Mouse (Mus musculus) E14TG2a.4 (cell line): ENCODE measurements around the gene Zfp987.
A peak's percentile ranks its signal among the peaks of the same experiment; 100 is the strongest.
"Not testable (repeated sequence)": the region's sequence is repeated elsewhere in the genome, so short reads cannot be mapped to it uniquely, and the experiment has no call there.

ENCODE experiments used
- H3K27me3 ChIP-seq: 2 replicates; pipeline ENCODE4 v1.6.1; 2014; ENCODE audit warnings: low read length, control low read depth; ENCODE audit not compliant: insufficient read depth
- H3K36me3 ChIP-seq: 2 replicates; pipeline ENCODE4 v1.6.1; 2014; ENCODE audit warnings: low read length, control low read depth; ENCODE audit not compliant: insufficient read depth
- H3K4me1 ChIP-seq: replicated peaks from 2 replicates; pipeline ENCODE4 v1.6.1; 2014; ENCODE audit warnings: low read depth, low read length, control low read depth
- H3K4me3 ChIP-seq: replicated peaks from 2 replicates; pipeline ENCODE4 v1.5.1; 2014; ENCODE audit warnings: mild to moderate bottlenecking, low read length
- H3K9me3 ChIP-seq: 2 replicates; pipeline ENCODE4 v1.6.1; 2014; ENCODE audit warnings: low read length, control low read depth
- CTCF ChIP-seq: conservative IDR thresholded peaks from 2 replicates; pipeline ENCODE4 v1.5.1; 2014; ENCODE audit warnings: low read length
- POU5F1 ChIP-seq: IDR thresholded peaks from 2 replicates; pipeline ENCODE4 v1.6.1; 2014; ENCODE audit warnings: low read length, borderline replicate concordance

Gene Zfp987

DNA sequence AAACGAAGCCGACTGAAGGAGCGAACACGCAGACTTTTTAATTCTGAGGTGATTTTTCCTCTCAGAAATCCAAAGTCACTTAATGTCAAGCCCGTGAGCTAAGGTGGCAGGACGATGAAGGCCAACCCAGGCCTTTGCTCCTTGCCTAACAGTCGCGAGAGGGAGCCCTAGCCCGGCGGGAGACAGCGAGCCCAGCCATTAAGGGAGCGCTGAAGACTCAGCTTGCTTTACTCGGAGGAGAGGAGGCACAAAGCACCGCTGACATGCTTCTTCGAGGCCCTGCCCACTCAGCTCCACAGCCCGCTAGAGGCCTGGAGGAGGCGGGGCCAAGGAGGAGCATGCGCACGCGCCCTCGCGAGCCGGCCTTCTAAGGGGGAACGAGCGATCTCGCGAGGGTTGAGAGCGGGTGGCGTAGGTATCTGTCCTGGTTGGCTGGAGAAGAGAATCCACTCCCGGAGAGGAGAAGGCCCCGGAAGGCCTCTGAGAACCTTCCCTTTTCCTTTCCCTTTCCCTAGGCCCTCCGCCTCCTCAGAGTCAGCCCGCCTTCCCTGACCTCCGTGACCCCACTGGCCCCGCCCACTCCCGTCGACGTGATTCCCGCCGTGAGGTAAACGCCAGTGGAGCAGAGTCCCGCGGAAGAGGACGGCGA lies 30.0 kb upstream of the Zfp987 start:
- H3K4me1 ChIP-seq, H3K27me3 ChIP-seq, H3K36me3 ChIP-seq: not testable (repeated sequence)
- 0 out of 2 replicates have a peak, but pooled peaks have one; percentile 4 for TF ChIP-seq CTCF
- H3K9me3 ChIP-seq, result peaks cover 58% of the 10 kb centered on the region
- H3K4me3 ChIP-seq, result peak overlapping the region; percentile 93

DNA sequence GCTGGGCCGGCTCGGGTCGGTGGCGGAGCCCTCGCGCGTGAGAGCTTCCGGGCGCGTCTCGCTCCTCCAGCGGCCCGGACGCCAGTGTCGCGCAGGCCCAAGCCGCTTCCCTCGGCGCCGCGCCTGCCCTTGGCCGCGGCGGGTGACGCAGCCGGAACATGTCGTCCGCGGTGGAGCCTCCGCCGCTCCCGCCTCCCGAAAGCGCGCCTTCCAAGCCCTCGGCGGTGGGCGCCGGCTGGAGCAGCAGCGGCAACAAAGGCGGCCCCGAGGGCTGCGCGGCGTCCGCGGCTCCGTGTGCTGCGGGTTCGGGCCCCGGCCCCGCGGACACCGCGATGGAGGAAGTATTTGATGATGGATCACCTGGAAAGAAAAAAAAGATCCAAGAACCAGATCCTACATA lies 29.5 kb upstream of the Zfp987 start:
- H3K36me3 ChIP-seq, H3K27me3 ChIP-seq, H3K4me1 ChIP-seq: not testable (repeated sequence)
- peak overlapping the region; percentile 93 for H3K4me3 ChIP-seq
- peaks cover 53% of the 10 kb centered on the region for H3K9me3 ChIP-seq

DNA sequence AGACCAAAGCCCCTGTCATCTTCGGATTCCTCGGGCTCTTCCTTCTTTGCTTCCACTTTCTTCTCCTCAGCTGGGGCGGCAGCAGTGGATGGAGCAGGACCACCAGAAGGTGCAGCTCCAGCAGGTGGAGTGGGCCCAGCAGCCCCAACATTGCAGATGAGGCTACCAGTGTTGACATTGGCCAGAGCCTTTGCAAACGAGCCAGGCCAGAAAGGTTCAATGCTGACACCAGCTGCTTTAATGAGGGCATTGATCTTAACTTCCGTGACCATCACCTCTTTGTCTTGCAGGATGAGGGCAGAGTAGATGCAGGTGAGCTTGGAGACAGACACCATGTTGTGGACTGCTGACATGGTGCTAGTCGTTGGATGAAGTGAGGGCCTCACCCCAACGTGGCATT lies 23.8 kb upstream of the Zfp987 start:
- not testable (repeated sequence) for H3K27me3 ChIP-seq

DNA sequence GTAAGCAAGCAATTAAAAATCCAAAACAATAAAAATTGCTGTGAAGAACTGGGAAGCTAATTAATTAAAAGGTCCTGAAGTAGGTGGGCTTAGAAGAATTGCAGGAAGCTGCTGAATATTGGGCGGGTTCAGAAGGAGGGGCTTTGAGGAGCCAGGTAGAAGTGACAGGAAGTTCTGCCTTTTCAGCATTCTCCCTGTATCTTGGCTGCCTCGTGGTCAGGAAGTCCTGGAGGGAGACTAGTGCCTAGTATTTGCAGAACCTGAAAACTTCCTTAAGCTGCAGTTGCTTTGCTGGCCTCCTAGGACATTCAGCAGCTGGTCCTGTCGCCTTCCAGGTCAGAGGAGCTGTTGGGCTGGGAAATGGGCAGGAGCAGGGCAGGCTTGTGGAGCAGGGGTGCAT lies 4.3 kb downstream of the Zfp987 start:
- not testable (repeated sequence) for H3K4me1 ChIP-seq, H3K27me3 ChIP-seq, H3K9me3 ChIP-seq, H3K36me3 ChIP-seq
- H3K4me3 ChIP-seq, result peak overlapping the region; percentile 57

More for the DNA sequence above, 23.8 kb upstream of the Zfp987 start:
- peaks cover 12% of the 10 kb centered on the region for H3K9me3 ChIP-seq
- not testable (repeated sequence) for H3K36me3 ChIP-seq, H3K4me3 ChIP-seq, H3K4me1 ChIP-seq

DNA sequence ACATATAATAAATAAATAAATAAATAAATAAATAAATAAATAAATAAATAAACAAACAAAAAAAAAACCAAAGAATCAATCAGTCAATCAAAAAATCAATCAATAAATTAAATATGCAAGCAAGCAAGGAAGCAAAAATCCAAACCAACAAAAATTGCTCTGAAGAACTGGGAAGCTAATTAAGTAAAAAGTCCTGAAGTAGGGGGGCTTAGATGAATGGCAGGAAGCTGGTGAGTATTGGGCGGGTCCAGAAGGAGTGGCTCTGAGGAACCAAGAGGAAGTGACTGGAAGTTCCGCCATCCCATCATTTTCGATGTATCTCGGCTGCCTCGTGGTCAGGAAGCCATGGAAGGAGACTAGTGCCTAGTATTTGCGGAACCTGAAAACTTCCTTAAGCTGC lies 59.4 kb downstream of the Zfp987 start, which contains the start of gene Zfp600:
Zfp600 (plus strand) TSS at position 301 of the 400 bp plus-strand sequence.
- H3K4me1 ChIP-seq, H3K27me3 ChIP-seq: not testable (repeated sequence)

DNA sequence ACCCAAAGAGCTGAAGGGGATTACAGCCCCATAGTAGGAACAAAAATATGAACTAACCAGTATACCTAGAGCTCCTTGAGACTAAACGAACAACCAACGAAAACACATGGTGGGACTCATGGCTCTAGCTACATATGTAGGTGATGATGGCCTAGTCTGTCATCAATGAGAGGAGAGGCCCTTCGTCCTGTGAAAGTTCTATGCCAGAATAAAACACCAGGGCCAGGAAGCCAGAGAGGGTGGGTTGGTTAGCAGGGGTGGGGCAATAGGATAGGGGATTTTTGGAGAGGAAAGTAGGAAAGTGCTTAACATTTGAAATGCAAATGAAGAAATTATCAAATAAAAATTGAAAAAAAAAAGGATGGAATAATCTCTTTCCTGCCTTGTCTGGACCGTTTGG lies 65.8 kb downstream of the Zfp987 start:
- H3K4me1 ChIP-seq, H3K27me3 ChIP-seq, H3K4me3 ChIP-seq: not testable (repeated sequence)
- H3K36me3 ChIP-seq, result peaks cover 14% of the 10 kb centered on the region
- peaks cover 14% of the 10 kb centered on the region for H3K9me3 ChIP-seq

More for the DNA sequence above, 59.4 kb downstream of the Zfp987 start, which contains the start of gene Zfp600:
- not testable (repeated sequence) for H3K9me3 ChIP-seq, H3K36me3 ChIP-seq
- peak within 1 kb of the TSS; percentile 49; the same call in 1 of the 2 replicates for H3K4me3 ChIP-seq

DNA sequence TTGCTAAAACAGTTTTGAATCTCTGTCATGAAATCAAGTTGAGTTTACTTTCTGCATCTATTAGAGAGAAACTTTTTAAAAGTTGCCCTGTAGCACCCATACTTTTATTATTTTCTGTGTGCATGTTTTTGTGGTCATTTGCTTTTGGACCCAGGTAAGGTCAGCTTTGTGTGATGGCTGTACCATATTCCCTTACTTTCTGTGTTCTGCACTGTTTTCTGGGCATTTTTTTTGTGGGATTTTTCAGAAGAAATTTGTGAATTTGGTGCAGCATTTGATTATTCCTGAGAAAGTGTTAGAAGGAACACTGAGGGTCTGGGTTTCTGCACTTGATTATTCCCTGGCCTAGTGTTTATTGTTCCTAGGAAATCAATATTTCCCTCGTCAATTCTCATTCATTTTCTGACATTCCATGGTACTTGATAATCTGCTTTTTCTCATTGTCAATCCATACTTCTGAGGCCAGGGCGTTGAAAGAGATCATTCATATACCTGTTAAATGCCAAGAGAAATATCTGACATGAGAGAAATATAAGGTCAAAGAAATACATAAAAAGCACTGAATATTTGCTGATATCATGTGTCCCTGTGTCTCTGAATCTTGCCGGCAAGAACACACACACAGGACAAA lies 70.2 kb downstream of the Zfp987 start:
- Histone ChIP-seq H3K9me3 (peaks cover 30% of the 10 kb centered on the region), H3K36me3 (peaks cover 21% of the 10 kb centered on the region)
- H3K4me1 ChIP-seq, H3K27me3 ChIP-seq, H3K4me3 ChIP-seq: not testable (repeated sequence)

DNA sequence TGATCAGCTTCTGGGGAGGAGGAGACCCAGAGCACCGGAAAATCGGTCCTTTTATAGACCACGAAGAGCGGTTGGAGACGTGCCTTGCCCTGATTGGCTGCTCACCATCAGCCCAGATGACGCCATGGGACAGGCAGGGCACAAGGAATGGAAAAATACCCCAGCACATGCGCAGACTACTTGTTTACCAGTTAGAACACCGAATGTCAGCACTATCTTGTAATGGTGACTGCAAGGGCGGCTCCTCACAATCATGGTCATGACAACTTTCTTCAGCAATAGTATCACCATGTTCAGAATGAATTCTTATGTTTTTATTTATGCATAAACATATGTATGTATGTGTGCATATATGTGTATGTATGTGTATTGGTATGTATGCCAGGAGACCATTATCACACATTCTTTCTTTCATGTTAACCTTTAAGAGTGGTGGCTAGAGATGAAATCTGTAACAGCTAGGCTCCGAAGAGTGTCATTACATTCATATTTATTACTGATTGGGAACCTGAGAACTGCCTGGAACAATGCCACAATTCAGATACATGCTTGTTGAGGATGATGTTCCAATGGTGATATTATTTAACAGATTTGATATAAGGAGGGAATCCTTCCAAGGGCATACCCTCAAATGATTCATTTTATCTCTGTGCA lies 70.9 kb downstream of the Zfp987 start:
- peaks cover 28% of the 10 kb centered on the region for H3K9me3 ChIP-seq
- not testable (repeated sequence) for H3K4me1 ChIP-seq, H3K4me3 ChIP-seq, H3K27me3 ChIP-seq
- peaks cover 21% of the 10 kb centered on the region for H3K36me3 ChIP-seq

DNA sequence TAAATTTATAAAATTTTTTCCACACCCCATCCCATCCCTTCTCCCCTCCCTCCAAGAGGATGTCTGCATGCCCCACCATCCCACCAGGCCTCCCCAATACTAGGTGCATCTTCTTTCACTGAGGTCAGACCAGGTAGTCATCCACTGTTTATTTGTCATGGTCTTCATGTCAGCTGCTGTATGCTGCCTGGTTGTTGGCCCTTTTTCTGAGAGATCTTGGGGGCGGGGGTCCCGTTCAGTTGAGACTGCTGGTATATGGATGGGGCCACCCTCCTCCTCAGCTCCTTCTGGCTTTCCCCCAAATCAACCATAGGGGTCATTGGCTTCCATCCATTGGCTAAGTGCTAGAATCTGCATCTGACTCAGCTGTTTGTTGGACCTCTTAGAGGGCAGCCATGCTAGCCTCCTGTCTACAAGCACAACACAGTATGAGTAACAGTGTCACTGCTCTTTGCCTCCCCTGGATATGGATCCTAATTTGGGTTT lies 71.7 kb downstream of the Zfp987 start:
- not testable (repeated sequence) for H3K4me1 ChIP-seq, H3K27me3 ChIP-seq, H3K4me3 ChIP-seq
- Histone ChIP-seq H3K36me3 (peaks cover 27% of the 10 kb centered on the region), H3K9me3 (peaks cover 34% of the 10 kb centered on the region)

DNA sequence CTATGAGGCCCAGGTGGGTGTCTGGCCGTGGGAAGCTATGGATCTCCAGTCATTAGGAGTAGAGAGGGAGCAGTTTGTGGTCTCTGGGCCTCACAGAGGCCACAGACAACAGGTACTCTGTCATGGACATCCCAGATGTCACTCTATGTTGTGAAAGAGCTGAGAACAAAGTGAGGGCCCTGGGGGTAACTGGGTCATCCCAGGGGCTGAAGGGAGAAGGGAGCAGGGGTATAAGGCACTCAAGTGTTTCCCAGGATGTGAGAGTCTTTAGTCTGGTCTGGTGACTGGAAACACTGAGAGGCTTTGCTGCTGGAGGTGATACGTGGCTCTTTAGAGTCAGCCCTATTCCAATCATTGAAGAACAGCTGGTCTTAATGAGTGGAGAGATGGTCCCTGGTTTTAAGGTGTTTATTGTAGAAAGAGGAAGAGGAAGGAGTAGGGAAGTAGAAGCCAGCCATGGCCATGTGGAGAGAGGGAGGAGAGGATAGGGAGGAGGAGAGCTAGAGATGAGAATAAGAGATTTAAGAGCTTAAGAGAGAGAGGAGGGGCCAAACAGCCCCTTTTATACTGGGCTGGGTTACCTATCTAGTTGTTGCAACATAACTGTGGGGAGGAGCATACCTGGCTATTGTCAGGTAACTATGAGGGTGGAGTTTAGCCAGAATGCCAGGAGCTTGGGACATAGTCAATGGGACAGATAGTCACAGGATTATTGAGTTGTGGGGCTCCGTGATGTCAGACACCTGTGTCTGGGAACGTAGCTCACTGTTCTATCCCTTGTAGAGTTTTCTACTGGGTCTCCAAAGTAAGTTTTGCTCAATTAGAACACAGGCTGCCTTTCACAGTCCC lies 76.5 kb downstream of the Zfp987 start:
- peak; percentile 34; the same call in 1 of the 2 replicates for TF ChIP-seq POU5F1
- H3K4me1 ChIP-seq, H3K4me3 ChIP-seq, H3K27me3 ChIP-seq: not testable (repeated sequence)
- peaks cover 27% of the 10 kb centered on the region for H3K9me3 ChIP-seq
- peaks cover 18% of the 10 kb centered on the region for H3K36me3 ChIP-seq
